Mouse (Mus musculus) intestine, postnatal 0 days (tissue): Measurements from ENCODE around the gene Pde4b. TPM values are rescaled to one million over a fixed set of nuclear protein-coding genes. Genes with fewer than 3 reads are reported as not detected.

ENCODE experiments used
- ATAC-seq: fragments of 200-750 bp; cut with Nextera tagmentation; 2 replicates; pipeline ENCODE4 v1.8.0; 2017; ENCODE audit warnings: mild to moderate bottlenecking, moderate TSS enrichment, moderate library complexity
- H3K27ac ChIP-seq: fragments of 300-500 bp; sonication (generic); 2 replicates; pipeline ENCODE4 v1.5.1; 2014; ENCODE audit warnings: mild to moderate bottlenecking, low read depth, low read length, moderate library complexity
- H3K27me3 ChIP-seq: fragments of 300-500 bp; sonication (generic); replicated peaks from 2 replicates; pipeline ENCODE4 v1.6.1; 2014; ENCODE audit warnings: low read length, mixed read lengths; ENCODE audit not compliant: control insufficient read depth, insufficient read depth
- H3K36me3 ChIP-seq: fragments of 300-500 bp; sonication (generic); 2 replicates; pipeline ENCODE4 v1.6.1; 2014; ENCODE audit warnings: mild to moderate bottlenecking, moderate library complexity; ENCODE audit not compliant: control insufficient read depth, insufficient read depth
- H3K4me1 ChIP-seq: fragments of 300-500 bp; sonication (generic); replicated peaks from 2 replicates; pipeline ENCODE4 v1.6.1; 2014; ENCODE audit warnings: antibody characterized with exemption, low read length, mixed read lengths; ENCODE audit not compliant: control insufficient read depth, insufficient read depth
- H3K4me2 ChIP-seq: fragments of 300-500 bp; sonication (generic); replicated peaks from 2 replicates; pipeline ENCODE4 v1.6.1; 2014; ENCODE audit warnings: low read depth, mild to moderate bottlenecking, moderate library complexity
- H3K4me3 ChIP-seq: fragments of 300-500 bp; sonication (generic); 2 replicates; pipeline ENCODE4 v1.5.1; 2014; ENCODE audit warnings: low read depth, low read length
- H3K9ac ChIP-seq: fragments of 300-500 bp; sonication (generic); 2 replicates; pipeline ENCODE4 v1.6.1; 2014; ENCODE audit warnings: mild to moderate bottlenecking, low read depth, low read length
- H3K9me3 ChIP-seq: fragments of 300-500 bp; sonication (generic); 2 replicates; pipeline ENCODE4 v1.6.1; 2016; ENCODE audit warnings: mixed run types; ENCODE audit not compliant: control insufficient read depth
- CTCF ChIP-seq: sonication (generic); IDR thresholded peaks from 2 replicates; pipeline ENCODE4 v1.5.1; 2016; ENCODE audit warnings: low read depth, mild to moderate bottlenecking, control low read depth, antibody characterized with exemption, moderate library complexity
- WGBS: fragments of 180-500 bp; shearing (Covaris S2); extraction: QIAGEN DNeasy Blood & Tissue Kit; methylation state at CpG from one replicate; pipeline ENCODE4 v1.1.7; 2014; 5-methylcytosine and 5-hydroxymethylcytosine counted together
- polyA plus RNA-seq: library from polyadenylated mRNA; unstranded; fragments of >200 nt; fragmentation: Nextera tagmentation; extraction: Ambion mirVana; gene quantifications from 2 replicates; pipeline ENCODE4 v1.2.1, GENCODE M21; 2015

The Pde4b gene
- polyA plus RNA-seq, 1 experiment from 2014 or later = 6.9 TPM

DNA sequence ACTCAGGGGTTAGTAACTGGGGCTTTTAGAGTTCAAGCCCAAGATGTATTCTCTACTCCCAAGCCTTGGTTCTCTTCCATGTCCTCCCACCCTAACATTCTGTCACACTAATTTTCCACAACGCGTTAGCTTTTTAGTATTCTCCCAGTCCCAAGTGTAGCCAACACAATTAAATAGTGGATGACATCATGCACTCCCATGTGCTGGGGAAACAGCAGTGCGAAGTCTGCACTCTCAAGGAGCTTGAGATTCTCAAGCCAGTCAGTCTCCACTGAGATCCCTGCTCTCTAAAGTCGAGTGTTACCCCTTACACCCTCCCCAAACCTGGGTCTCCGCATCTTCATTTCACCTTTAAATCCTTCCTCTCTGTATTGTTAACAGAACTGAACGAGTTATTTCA lies 434.1 kb downstream of the Pde4b start:
- no peak for TF ChIP-seq CTCF
- no peak for ATAC-seq
- Histone ChIP-seq H3K36me3 (no peaks in the 10 kb centered on the region), H3K27ac (no peak overlapping the region), H3K4me3 (no peak overlapping the region), H3K27me3 (no peaks in the 10 kb centered on the region), H3K4me2 (no peak overlapping the region), H3K4me1 (no peaks in the 10 kb centered on the region), H3K9me3 (no peaks in the 10 kb centered on the region), H3K9ac (no peak overlapping the region)
- 77% methylated on average over 6 of the region's 6 CpGs for WGBS

GRCm38 (mm10) chr4:102527361-102527760 lies 440.0 kb downstream of the Pde4b start:
- no peak for ATAC-seq
- Histone ChIP-seq H3K4me3 (no peak overlapping the region), H3K9ac (no peak overlapping the region), H3K4me2 (no peak overlapping the region), H3K27ac (no peak overlapping the region), H3K27me3 (no peaks in the 10 kb centered on the region), H3K4me1 (no peaks in the 10 kb centered on the region), H3K36me3 (no peaks in the 10 kb centered on the region), H3K9me3 (no peaks in the 10 kb centered on the region)
- WGBS = 28% methylated on average over 7 of the region's 7 CpGs
- TF ChIP-seq CTCF = no peak

- Histone ChIP-seq H3K27ac (no peak overlapping the region), H3K4me1 (no peaks in the 10 kb centered on the region), H3K36me3 (no peaks in the 10 kb centered on the region), H3K9me3 (no peaks in the 10 kb centered on the region), H3K4me2 (no peak overlapping the region), H3K4me3 (no peak overlapping the region), H3K9ac (no peak overlapping the region), H3K27me3 (no peaks in the 10 kb centered on the region)
- WGBS = 91% methylated on average over 4 of the region's 4 CpGs
- no peak for TF ChIP-seq CTCF
- ATAC-seq = no peak
Measured at GRCm38 (mm10) chr4:102530797-102531196, 443.5 kb downstream of the Pde4b start.

DNA sequence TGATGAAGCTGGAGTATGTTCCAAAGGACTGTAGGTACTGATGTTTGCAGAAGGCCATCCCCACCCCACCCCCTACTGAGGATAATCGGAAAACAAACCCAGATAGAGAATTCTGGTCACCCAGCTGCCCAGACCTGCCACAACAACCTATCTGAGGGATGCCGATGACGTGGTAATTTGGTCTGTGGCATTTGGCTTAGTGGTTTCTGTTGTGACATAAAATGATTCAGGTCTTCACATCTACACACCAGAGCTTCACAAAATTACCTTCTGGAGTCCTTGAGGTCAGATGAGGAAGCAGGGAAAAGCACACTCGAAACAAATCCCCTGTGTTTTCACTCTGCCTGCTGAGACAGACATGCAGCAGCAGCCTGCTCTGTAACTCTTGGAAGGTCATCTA lies 444.4 kb downstream of the Pde4b start:
- no peak overlapping the region for H3K27ac ChIP-seq
- 53% methylated on average over 4 of the region's 4 CpGs for WGBS
- no peaks in the 10 kb centered on the region for H3K4me1 ChIP-seq
- no peak for ATAC-seq
- H3K9me3 ChIP-seq = no peaks in the 10 kb centered on the region
- H3K4me3 ChIP-seq = no peak overlapping the region
- H3K4me2 ChIP-seq = no peak overlapping the region
- no peak for TF ChIP-seq CTCF
- H3K9ac ChIP-seq = no peak overlapping the region
- H3K27me3 ChIP-seq = no peaks in the 10 kb centered on the region
- no peaks in the 10 kb centered on the region for H3K36me3 ChIP-seq

- no peak overlapping the region for H3K9ac ChIP-seq
- ATAC-seq = no peak
- H3K4me2 ChIP-seq = no peak overlapping the region
- WGBS = 52% methylated on average over 8 of the region's 8 CpGs
- no peaks in the 10 kb centered on the region for H3K4me1 ChIP-seq
- no peak for TF ChIP-seq CTCF
- no peaks in the 10 kb centered on the region for H3K9me3 ChIP-seq
- no peak overlapping the region for H3K4me3 ChIP-seq
- no peaks in the 10 kb centered on the region for H3K27me3 ChIP-seq
- no peaks in the 10 kb centered on the region for H3K36me3 ChIP-seq
- H3K27ac ChIP-seq = no peak overlapping the region
Measured at GRCm38 (mm10) chr4:102533183-102534048, 446.1 kb downstream of the Pde4b start.

DNA sequence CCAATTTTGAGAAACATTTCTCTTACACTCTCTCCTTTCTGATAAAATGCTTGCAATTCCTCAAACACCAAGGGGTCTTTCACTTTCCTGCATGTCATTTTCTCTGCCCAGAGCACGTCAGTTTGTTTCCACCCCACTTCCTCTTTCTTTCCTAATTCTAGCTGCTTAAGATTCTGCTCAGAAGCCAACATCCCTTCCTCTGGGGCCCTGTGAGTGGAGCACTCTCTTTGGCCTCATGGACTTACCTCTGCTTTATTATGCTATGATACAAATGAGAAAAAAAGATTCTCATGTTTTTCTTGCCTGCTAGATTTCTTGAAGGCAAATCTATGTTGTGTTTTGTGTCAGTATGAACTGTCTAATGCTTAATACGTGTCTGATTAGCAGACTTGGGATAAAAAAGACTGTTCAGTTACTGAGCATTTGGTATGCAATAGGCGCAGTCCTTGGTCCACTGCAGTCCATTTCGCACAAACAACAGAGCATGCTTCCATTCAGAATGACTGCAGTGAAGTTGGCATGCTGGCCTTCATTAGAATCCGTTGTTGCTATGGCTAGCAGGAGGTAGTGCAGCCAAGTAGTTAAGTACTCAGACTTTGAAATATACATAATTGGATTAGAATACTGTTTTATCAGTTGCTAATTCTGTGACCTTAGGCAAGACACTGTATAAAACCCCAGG lies 446.8 kb downstream of the Pde4b start:
- no peak for TF ChIP-seq CTCF
- Histone ChIP-seq H3K4me3 (no peak overlapping the region), H3K4me2 (no peak overlapping the region), H3K9ac (no peak overlapping the region), H3K4me1 (no peaks in the 10 kb centered on the region), H3K27ac (no peak overlapping the region), H3K27me3 (no peaks in the 10 kb centered on the region), H3K36me3 (no peaks in the 10 kb centered on the region), H3K9me3 (no peaks in the 10 kb centered on the region)
- WGBS = 80% methylated on average over 5 of the region's 5 CpGs
- ATAC-seq = no peak
